Comparison of ENCODE assay signal across 15 mouse cellular contexts in the genomic region with DNA sequence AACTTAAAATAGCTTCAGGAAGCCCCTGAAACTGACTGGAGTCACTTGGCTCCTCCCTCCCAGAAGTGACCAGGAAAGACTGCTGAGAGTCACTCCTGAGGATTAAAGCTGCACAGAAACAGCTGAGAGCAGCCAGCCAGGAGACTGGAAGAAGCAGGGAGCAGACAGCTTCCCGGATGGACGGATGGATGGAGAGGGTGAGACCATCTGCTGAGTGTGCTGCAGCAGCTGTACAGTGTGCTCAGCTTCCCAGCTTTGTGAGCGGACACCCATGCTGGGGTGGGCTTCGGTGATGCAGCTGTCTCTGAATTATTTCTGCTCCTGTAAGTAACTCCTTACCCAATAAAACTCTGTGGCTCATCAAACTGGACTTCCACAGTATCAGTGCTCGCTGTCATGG. TPM values are rescaled to one million over a fixed set of nuclear protein-coding genes. Genes with fewer than 3 reads are reported as not detected.
DNase-seq lines count a peak whose midpoint lies in the region; ATAC-seq and TF ChIP-seq lines count a peak whose summit lies in the region.
"Had no signal": no experiment of that assay in that cellular context is flagged by ENCODE, and none has a peak within 500 bp of the region (broad histone marks: within the 10 kb centered on the region; RNA-seq: fewer than 3 reads in every experiment).

No protein-coding gene starts in this region.

- no peak overlapping the region for H3K4me3 ChIP-seq in hindbrain, embryonic 10.5 days
- no peak overlapping the region for H3K4me3 ChIP-seq in hindbrain, embryonic 14.5 days (replicated peaks; ENCODE audit: low read length)
- no peak overlapping the region for H3K4me3 ChIP-seq in embryonic facial prominence, embryonic 14.5 days (ENCODE audit: low read depth, low read length)
- no peak overlapping the region for H3K4me3 ChIP-seq in limb, embryonic 14.5 days (replicated peaks; ENCODE audit: low read length)
- H3K4me3 ChIP-seq: heart, adult 2 months had no signal

- H3K4me1 ChIP-seq in hindbrain, embryonic 10.5 days (replicated peaks) = peaks cover 17% of the 10 kb centered on the region
- 0 out of 2 replicates have a peak, but pooled peaks cover 4% of the 10 kb centered on the region for H3K4me1 ChIP-seq in hindbrain, embryonic 14.5 days (replicated peaks; ENCODE audit: control insufficient read depth, insufficient read depth, low read length)
- H3K4me1 ChIP-seq in embryonic facial prominence, embryonic 14.5 days (ENCODE audit: control insufficient read depth, insufficient read depth, low read length) = no peaks in the 10 kb centered on the region
- H3K4me1 ChIP-seq in limb, embryonic 14.5 days (ENCODE audit: control insufficient read depth, insufficient read depth, low read length) = peaks cover 4% of the 10 kb centered on the region; the same call in 1 of the 2 replicates

- H3K9me3 ChIP-seq in hindbrain, embryonic 10.5 days = no peaks in the 10 kb centered on the region
- H3K9me3 ChIP-seq in hindbrain, embryonic 14.5 days (ENCODE audit: control insufficient read depth, low read length) = no peaks in the 10 kb centered on the region
- no peaks in the 10 kb centered on the region for H3K9me3 ChIP-seq in embryonic facial prominence, embryonic 14.5 days (ENCODE audit: control insufficient read depth, low read length)
- H3K9me3 ChIP-seq in limb, embryonic 14.5 days (ENCODE audit: control insufficient read depth, low read length) = no peaks in the 10 kb centered on the region

- no peak for ATAC-seq in hindbrain, embryonic 14.5 days (ENCODE audit: low FRiP score)
- peak; percentile 93 for ATAC-seq in embryonic facial prominence, embryonic 14.5 days (ENCODE audit: low read depth)
- ATAC-seq in limb, embryonic 14.5 days (ENCODE audit: low FRiP score, low read depth) = peak; percentile 88
- ATAC-seq: forebrain, embryonic 14.5 days had no signal

- WGBS in hindbrain, embryonic 10.5 days = 77% methylated on average over 5 of the region's 5 CpGs
- 57% methylated on average over 5 of the region's 5 CpGs for WGBS in hindbrain, embryonic 14.5 days
- WGBS in embryonic facial prominence, embryonic 14.5 days = 61% methylated on average over 5 of the region's 5 CpGs
- WGBS in limb, embryonic 14.5 days = 72% methylated on average over 5 of the region's 5 CpGs

- no peaks in the 10 kb centered on the region for H3K27me3 ChIP-seq in hindbrain, embryonic 10.5 days (ENCODE audit: insufficient read depth, poor library complexity, severe bottlenecking)
- H3K27me3 ChIP-seq in hindbrain, embryonic 14.5 days (ENCODE audit: control insufficient read depth, insufficient read depth, low read length) = no peaks in the 10 kb centered on the region
- H3K27me3 ChIP-seq in embryonic facial prominence, embryonic 14.5 days (replicated peaks; ENCODE audit: control insufficient read depth, insufficient read depth, low read length) = no peaks in the 10 kb centered on the region
- no peaks in the 10 kb centered on the region for H3K27me3 ChIP-seq in limb, embryonic 14.5 days (ENCODE audit: control insufficient read depth, insufficient read depth, low read length)

- no peaks in the 10 kb centered on the region for H3K36me3 ChIP-seq in hindbrain, embryonic 10.5 days
- no peaks in the 10 kb centered on the region for H3K36me3 ChIP-seq in hindbrain, embryonic 14.5 days (replicated peaks; ENCODE audit: control insufficient read depth, insufficient read depth)
- 0 out of 2 replicates have a peak, but pooled peaks cover 3% of the 10 kb centered on the region for H3K36me3 ChIP-seq in embryonic facial prominence, embryonic 14.5 days (ENCODE audit: control insufficient read depth, insufficient read depth, low read length)
- no peaks in the 10 kb centered on the region; the same call in none of the 2 replicates for H3K36me3 ChIP-seq in limb, embryonic 14.5 days (ENCODE audit: control insufficient read depth, insufficient read depth, low read length)

- no peak overlapping the region; the same call in 1 of the 2 replicates for H3K27ac ChIP-seq in hindbrain, embryonic 10.5 days
- no peak overlapping the region for H3K27ac ChIP-seq in hindbrain, embryonic 14.5 days
- peak overlapping the region; percentile 61 for H3K27ac ChIP-seq in embryonic facial prominence, embryonic 14.5 days (replicated peaks; ENCODE audit: low read depth, low read length)
- H3K27ac ChIP-seq in limb, embryonic 14.5 days (replicated peaks; ENCODE audit: low read depth, low read length) = 0 out of 2 replicates have a peak overlapping the region, but pooled peaks have one; percentile 44
- H3K27ac ChIP-seq: heart, adult 2 months had no signal

- TF ChIP-seq POLR2A in limb, embryonic 14.5 days (IDR thresholded peaks at IDR 0.05; ENCODE audit: borderline replicate concordance, extremely low read depth, insufficient read depth, insufficient read length) = no peak

- no peak overlapping the region for H3K4me2 ChIP-seq in hindbrain, embryonic 14.5 days (replicated peaks)
- H3K4me2 ChIP-seq in embryonic facial prominence, embryonic 14.5 days (ENCODE audit: low read depth, low read length) = no peak overlapping the region
- no peak overlapping the region for H3K4me2 ChIP-seq in limb, embryonic 14.5 days (replicated peaks; ENCODE audit: low read depth, low read length, severe bottlenecking)

- peak; percentile 16 for DNase-seq in hindbrain, embryonic 10.5 days (ENCODE audit: low spot score)
- no peak for DNase-seq in hindbrain, embryonic 14.5 days (ENCODE audit: low spot score)
- DNase-seq in brain, adult 2 months (ENCODE audit: low read depth, low spot score) = peak; percentile 50
- peak; percentile 84 for DNase-seq in embryonic facial prominence, embryonic 14.5 days (ENCODE audit: low spot score)
- DNase-seq in limb, embryonic 14.5 days (ENCODE audit: low spot score) = peak; percentile 45
- DNase-seq in gastrocnemius, postnatal 25 days = no peak
- DNase-seq in right cerebral cortex, adult 18-20 months = no peak
- DNase-seq: adrenal gland, adult 2 months; embryo, embryonic 11 days; heart, adult 2 months; kidney, adult 11 months; lung, adult 2 months; right cerebral cortex, postnatal 25 days; thymus, postnatal 4 days had no signal

- H3K9ac ChIP-seq in hindbrain, embryonic 14.5 days = no peak overlapping the region
- no peak overlapping the region for H3K9ac ChIP-seq in embryonic facial prominence, embryonic 14.5 days (ENCODE audit: low read depth, low read length)
- no peak overlapping the region for H3K9ac ChIP-seq in limb, embryonic 14.5 days (ENCODE audit: low read depth, low read length, severe bottlenecking)

RNA-seq across cellular contexts. Expression of a gene that starts 16.9 kb away (rescaled TPM):
- polyA plus RNA-seq in hindbrain, embryonic 10.5 days (2016; fragmentation: Nextera tagmentation; extraction: Ambion mirVana) = 144 and 183 TPM in 2 replicates
- polyA plus RNA-seq in hindbrain, embryonic 14.5 days (2014; fragmentation: Nextera tagmentation; extraction: Ambion mirVana) = 186 and 224 TPM in 2 replicates
- 195 and 198 TPM in 2 replicates for polyA plus RNA-seq in embryonic facial prominence, embryonic 14.5 days (2014; fragmentation: Nextera tagmentation; extraction: Ambion mirVana)
- 124 and 135 TPM in 2 replicates for polyA plus RNA-seq in limb, embryonic 14.5 days (2012; rRNA removed)
- 197 and 219 TPM in 2 replicates for polyA plus RNA-seq in limb, embryonic 14.5 days (2014; fragmentation: Nextera tagmentation; extraction: Ambion mirVana)
- total RNA-seq in gastrocnemius, postnatal 25 days (2021) = 10 to 100 TPM; 89.1 to 96.9 TPM

RNA-seq across cellular contexts. Expression of a gene that starts 29.8 kb away (rescaled TPM):
- 18.1 and 20.4 TPM in 2 replicates for polyA plus RNA-seq in hindbrain, embryonic 10.5 days (2016; fragmentation: Nextera tagmentation; extraction: Ambion mirVana)
- 26.2 and 26.8 TPM in 2 replicates for polyA plus RNA-seq in hindbrain, embryonic 14.5 days (2014; fragmentation: Nextera tagmentation; extraction: Ambion mirVana)
- 22.5 and 25.2 TPM in 2 replicates for polyA plus RNA-seq in embryonic facial prominence, embryonic 14.5 days (2014; fragmentation: Nextera tagmentation; extraction: Ambion mirVana)
- polyA plus RNA-seq in limb, embryonic 14.5 days (2012; rRNA removed) = 17.1 and 21.5 TPM in 2 replicates
- 21.7 and 23.4 TPM in 2 replicates for polyA plus RNA-seq in limb, embryonic 14.5 days (2014; fragmentation: Nextera tagmentation; extraction: Ambion mirVana)
- 10 to 100 TPM; 39.0 to 41.3 TPM for total RNA-seq in gastrocnemius, postnatal 25 days (2021)

RNA-seq across cellular contexts. Expression of a gene that starts 55.9 kb away (rescaled TPM):
- polyA plus RNA-seq in hindbrain, embryonic 10.5 days (2016; fragmentation: Nextera tagmentation; extraction: Ambion mirVana) = 140 and 160 TPM in 2 replicates
- 133 TPM in 2 replicates for polyA plus RNA-seq in hindbrain, embryonic 14.5 days (2014; fragmentation: Nextera tagmentation; extraction: Ambion mirVana)
- 82.5 and 102 TPM in 2 replicates for polyA plus RNA-seq in embryonic facial prominence, embryonic 14.5 days (2014; fragmentation: Nextera tagmentation; extraction: Ambion mirVana)
- polyA plus RNA-seq in limb, embryonic 14.5 days (2012; rRNA removed) = 85.4 and 89.9 TPM in 2 replicates
- polyA plus RNA-seq in limb, embryonic 14.5 days (2014; fragmentation: Nextera tagmentation; extraction: Ambion mirVana) = 107 and 119 TPM in 2 replicates
- total RNA-seq in gastrocnemius, postnatal 25 days (2021) = 10 to 100 TPM; 11.7 to 14.8 TPM

Comparison
In these comparisons a context has a peak if more than half of its experiments do, and no peak if none do; other contexts are left out.
1. DNase-seq: peak in hindbrain, embryonic 10.5 days (single experiment), brain, adult 2 months (single experiment), embryonic facial prominence, embryonic 14.5 days (single experiment) and limb, embryonic 14.5 days (single experiment); none in hindbrain, embryonic 14.5 days (single experiment), gastrocnemius, postnatal 25 days (single experiment) and right cerebral cortex, adult 18-20 months (single experiment).
2. H3K27ac ChIP-seq: peak in embryonic facial prominence, embryonic 14.5 days (single experiment) and limb, embryonic 14.5 days (single experiment); none in hindbrain, embryonic 10.5 days (single experiment) and hindbrain, embryonic 14.5 days (single experiment).